Mouse (Mus musculus) urinary bladder, postnatal 14 days (tissue): Measurements from ENCODE around the gene Svop.

ENCODE experiments used
- DNase-seq: peaks from one replicate; pipeline ENCODE4 v3.0.0; 2021; ENCODE audit warnings: low spot score

The Svop gene

GRCm38 (mm10) chr5:114045134-114045533 lies 46.2 kb downstream of the Svop start:
- DNase-seq = no peak

- DNase-seq = no peak
These were observed 47.6 kb downstream of the Svop start for GRCm38 (mm10) chr5:114043800-114044199.

- DNase-seq = peak; percentile 8
These were observed 49.9 kb downstream of the Svop start for GRCm38 (mm10) chr5:114041327-114041930.

- no peak for DNase-seq
These were observed 50.5 kb downstream of the Svop start for GRCm38 (mm10) chr5:114040911-114041310.

- no peak for DNase-seq
These were observed 50.9 kb downstream of the Svop start for GRCm38 (mm10) chr5:114040508-114040907.

- no peak for DNase-seq
These were observed 56.3 kb downstream of the Svop start for GRCm38 (mm10) chr5:114035111-114035510.

GRCm38 (mm10) chr5:114034393-114034792 lies 57.0 kb downstream of the Svop start:
- DNase-seq = no peak

GRCm38 (mm10) chr5:114032161-114032763 lies 59.1 kb downstream of the Svop start:
- DNase-seq = no peak

- no peak for DNase-seq
These were observed 60.7 kb downstream of the Svop start for GRCm38 (mm10) chr5:114030652-114031051.

- no peak for DNase-seq
These were observed 63.3 kb downstream of the Svop start for GRCm38 (mm10) chr5:114028111-114028510.

GRCm38 (mm10) chr5:114027217-114027944 lies 64.0 kb downstream of the Svop start:
- DNase-seq = no peak

- DNase-seq = no peak
These were observed 66.5 kb downstream of the Svop start for GRCm38 (mm10) chr5:114024885-114025284.

- no peak for DNase-seq
These were observed 67.0 kb downstream of the Svop start for GRCm38 (mm10) chr5:114024390-114024789.

GRCm38 (mm10) chr5:114015121-114015520 lies 76.2 kb downstream of the Svop start:
- no peak for DNase-seq

GRCm38 (mm10) chr5:114009049-114009448 lies 82.3 kb downstream of the Svop start:
- DNase-seq = no peak

- DNase-seq = no peak
These were observed 83.5 kb downstream of the Svop start for GRCm38 (mm10) chr5:114007753-114008453.

- no peak for DNase-seq
These were observed 84.4 kb downstream of the Svop start for GRCm38 (mm10) chr5:114006974-114007373.

GRCm38 (mm10) chr5:114005100-114005499 lies 86.3 kb downstream of the Svop start:
- DNase-seq = no peak

- DNase-seq = no peak
These were observed 86.8 kb downstream of the Svop start for GRCm38 (mm10) chr5:114004573-114004972.

- DNase-seq = no peak
These were observed 87.8 kb downstream of the Svop start, which contains the start of gene Dao for GRCm38 (mm10) chr5:114003542-114003941. TSS of gene Dao (plus strand) at chr5:114003703.

- DNase-seq = peak; percentile 26
These were observed 92.0 kb downstream of the Svop start for GRCm38 (mm10) chr5:113999382-113999781.

GRCm38 (mm10) chr5:113996458-113996857 lies 94.9 kb downstream of the Svop start:
- no peak for DNase-seq
